Mouse (Mus musculus): ENCODE measurements around the gene Itgav.

DNA sequence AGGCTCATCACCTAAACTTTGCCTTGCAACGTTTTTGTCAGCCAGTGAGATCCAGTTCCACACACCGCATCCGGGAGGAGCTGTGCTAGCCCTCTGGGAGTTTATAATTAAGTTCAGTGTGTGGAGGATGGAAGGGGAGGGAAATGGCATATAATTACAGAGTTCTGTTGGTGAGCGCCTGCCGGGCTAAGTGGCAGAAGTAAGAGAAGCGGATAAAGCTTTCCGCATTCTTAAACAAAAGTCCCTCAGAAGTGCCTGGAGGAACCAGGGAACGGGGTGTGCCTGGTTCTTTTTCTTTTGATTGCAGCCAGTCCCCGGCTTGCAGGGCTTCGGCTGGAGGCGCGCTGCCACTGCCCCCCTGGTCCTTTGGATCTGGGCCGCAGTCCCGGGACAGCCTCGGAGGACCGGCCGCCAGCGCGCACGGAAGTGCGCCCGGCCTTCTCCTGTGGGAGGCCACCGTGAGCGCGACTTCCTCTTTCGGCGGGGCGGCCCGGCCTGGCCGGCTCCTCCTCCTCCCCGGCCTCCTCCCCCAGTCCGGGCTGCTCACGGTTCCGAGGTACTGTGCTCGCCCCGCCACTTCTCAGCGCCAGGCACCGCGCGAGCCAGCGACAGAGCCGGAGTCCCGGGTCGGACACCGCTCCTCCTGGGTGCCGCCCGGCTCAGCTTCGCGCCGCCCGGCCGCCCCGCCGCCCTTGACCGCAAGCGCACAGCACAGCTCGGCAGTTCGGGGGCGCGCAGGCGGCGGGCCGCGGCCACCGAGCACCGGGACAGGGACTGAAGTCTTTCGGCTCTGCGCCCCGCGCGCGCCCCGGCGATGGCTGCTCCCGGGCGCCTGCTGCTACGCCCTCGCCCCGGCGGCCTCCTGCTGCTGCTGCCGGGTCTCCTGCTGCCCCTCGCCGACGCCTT, at the start of gene Itgav:
- TF ChIP-seq CTCF (IDR thresholded peaks at IDR 0.05; ENCODE audit: borderline replicate concordance, control insufficient read depth, extremely low read depth, insufficient read depth, low read length, poor library complexity) (no peak), POLR2A (IDR thresholded peaks at IDR 0.05; ENCODE audit: control insufficient read depth, extremely low read depth, insufficient read depth, low read length, poor library complexity) (no peak)

All from thymus, adult 2 months (tissue).